Mouse (Mus musculus): ENCODE results near the gene Fermt1.

The Fermt1 gene

DNA sequence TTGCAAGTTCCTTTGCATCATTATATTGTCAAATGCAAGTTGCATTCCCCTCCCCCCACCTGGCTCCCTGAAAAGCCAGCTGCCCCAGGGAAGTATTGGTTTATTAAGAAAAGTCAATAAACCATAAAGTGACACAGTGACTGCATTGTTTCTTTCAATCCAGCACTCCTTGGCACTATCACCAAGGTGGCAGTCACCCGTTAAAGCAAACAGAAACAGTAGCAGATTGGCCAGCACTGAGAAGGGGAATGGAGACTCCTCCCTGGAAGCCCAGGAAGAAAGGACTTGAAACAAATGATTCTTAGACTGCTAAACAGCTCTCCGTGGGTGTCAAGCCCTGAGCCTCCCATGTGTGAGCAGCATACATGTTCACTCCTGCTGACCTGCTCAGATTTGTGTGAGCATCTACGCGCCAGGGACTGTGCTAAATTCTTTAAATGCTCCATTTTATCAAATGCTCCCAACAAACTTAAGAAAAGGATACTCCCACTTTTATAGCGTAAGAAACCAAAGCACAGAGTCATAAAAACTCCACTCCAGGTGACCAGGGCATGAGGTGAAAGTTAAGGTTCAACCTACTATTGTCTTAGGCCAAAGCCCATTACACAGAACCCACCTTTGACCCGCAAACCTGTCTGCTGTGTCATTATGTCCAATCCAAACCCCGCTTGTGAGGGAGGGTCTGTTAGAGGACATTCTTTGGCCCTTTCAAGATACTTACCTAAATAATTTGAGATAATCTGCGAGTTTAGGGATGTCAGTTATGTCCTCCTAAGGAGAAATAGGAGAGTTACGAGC is 23.4 kb downstream of the Fermt1 start:
- in situ Hi-C loops (cut with MboI): no loop called here

DNA sequence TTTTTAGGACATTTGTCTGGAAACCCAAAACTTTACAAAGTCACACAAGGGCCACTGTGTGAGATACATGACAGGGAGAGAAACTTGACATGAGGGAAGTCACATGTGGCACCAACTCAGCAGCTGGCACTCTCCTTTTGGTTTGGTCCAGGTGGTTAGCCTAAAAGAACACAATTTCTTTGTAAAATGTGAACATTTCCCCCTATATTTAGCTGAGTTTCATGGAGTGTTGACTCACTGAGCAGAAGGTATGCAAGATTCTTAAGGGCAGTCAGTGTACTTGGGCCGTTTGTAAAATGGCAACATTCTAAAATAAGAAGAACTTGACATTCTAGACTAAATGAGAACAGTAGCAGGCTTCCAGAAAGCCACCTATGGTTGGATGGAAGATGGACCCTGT is 30.9 kb downstream of the Fermt1 start:
- in situ Hi-C loops (cut with MboI): no loop called here

DNA sequence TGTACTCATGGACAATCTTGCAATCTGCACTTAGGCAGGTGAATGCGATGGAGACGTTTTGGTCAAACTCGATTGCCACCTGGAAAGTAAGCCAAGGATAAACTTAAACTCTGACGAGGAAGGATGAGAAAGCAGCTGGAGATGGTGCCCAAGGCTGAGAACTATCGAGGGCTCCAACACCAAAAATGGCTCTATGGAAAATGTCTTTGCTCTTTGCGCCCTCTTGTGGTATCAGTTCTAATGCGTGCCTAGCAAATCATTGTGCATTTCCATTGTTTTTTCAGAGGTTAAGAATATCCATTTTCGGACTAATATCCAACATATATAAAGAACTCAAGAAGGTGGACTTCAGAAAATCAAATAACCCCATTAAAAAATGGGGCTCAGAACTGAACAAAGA is 38.9 kb downstream of the Fermt1 start:
- in situ Hi-C loops (cut with MboI): no loop called here

DNA sequence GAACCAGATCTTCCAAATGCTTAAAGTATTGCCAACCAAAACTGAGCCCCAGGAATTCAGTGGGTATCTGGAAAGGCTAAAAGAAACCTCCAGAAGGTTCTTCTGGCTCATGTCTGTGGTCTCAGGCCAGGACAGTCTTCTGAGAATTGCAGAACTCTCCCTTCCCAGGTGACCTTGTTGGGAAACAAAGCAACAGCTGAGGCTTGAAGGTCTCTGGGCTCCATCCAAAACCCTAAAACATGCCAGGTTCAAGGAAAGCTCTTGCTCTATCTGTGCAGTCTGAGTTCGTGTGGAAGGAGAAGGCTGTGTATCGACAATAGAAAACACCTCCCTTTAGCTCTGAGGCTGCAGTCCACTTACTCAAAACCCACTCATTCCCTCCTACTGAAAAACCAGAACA is 40.7 kb downstream of the Fermt1 start:
- in situ Hi-C loops (cut with MboI): no loop called here

DNA sequence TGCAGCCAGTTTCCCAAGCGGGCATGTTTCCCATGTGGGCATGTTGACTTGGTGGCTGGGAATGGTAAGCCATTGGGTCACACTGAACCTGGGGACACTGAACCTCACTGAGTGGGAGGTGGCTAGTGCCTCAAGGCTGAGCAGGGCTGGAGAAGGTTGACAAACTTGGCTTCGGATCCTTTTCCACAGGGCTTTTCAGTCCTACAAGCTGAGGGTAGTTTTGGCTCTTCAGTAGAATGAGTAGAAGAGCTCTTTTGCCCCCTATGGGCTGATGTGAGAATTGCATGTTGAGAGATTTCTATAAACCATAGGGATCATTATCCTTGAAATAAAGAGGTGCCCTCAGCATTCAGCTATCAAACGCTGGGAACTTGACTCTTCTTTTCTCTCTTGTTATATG is 42.2 kb downstream of the Fermt1 start:
- in situ Hi-C loops (cut with MboI): no loop called here

DNA sequence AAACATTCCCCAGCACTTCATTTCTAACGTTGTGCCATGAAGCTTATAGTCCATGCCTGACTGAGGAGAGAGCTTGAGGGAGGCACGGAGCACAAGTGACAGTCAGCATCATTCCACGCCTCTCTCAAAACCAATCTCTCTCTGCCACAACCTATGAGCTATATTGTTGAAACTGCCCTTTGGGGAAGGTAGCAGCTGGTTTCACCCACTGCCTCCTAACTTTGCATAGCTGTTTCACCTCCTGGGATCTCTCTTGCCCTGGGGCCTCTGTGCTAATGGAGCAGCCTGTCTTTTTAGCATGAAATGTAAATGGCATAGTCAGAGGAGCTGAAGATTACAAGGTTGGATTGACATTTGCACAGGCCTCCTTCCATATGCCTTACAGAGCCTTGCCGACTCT is 43.6 kb downstream of the Fermt1 start:
- in situ Hi-C loops (cut with MboI): no loop called here

DNA sequence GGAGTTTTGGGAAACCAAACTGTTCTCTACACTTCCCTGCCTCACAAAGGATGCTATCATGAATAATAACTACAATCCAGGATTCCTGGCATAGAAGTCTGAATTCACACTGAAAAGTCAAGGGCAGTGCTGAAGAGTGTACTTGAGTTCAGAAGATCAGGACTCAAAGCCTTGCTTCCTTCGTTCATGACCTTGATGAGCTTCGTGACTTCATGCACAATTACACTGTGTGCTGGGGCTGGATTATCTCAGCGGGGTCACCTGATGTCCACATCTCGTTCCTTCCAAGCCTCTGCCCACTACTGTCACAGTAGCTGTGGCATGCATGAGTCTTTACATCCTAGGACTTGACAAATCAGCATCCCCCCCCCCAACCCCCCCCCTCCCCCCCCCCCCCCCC is 44.1 kb downstream of the Fermt1 start:
- in situ Hi-C loops (cut with MboI): no loop called here

DNA sequence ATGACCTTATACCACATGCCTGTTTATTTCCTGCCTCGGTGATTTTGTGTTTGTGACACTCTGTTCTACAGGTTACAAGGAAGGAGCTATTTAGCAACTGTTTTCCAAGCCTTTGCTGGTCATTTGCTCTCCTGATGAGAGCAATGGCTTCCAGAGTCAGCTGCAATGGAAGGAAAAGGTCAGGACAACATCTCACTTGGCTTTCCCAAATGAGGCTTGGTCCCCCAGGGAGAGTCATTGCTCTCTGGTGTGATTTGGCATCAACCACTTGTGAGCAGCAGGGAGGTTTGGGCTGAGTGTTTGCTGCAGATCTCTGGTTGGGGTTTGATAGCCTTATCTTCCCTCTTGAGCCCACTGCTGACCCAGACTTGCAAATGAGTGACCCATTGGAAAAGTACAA is 45.1 kb downstream of the Fermt1 start:
- in situ Hi-C loops (cut with MboI): no loop called here

DNA sequence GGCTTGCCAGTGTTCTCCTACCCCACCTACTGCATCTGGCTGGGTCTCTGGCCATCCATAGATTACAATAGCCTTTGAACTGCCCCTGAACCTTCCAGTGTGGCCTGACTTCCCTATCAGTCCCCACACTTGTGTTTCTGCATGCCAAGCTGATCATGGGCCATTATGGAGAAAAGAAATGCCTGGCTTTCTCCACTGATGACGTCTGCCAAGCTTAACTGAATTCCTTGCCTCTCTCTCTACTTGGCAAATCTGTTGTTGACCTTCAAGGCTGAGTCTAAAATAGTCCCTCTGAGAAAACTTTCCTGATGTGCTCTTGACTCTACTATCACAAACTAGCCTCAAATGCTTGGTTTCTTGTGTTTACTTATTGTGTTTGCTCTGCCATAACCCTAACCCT is 47.5 kb downstream of the Fermt1 start:
- in situ Hi-C loops (cut with MboI): no loop called here

DNA sequence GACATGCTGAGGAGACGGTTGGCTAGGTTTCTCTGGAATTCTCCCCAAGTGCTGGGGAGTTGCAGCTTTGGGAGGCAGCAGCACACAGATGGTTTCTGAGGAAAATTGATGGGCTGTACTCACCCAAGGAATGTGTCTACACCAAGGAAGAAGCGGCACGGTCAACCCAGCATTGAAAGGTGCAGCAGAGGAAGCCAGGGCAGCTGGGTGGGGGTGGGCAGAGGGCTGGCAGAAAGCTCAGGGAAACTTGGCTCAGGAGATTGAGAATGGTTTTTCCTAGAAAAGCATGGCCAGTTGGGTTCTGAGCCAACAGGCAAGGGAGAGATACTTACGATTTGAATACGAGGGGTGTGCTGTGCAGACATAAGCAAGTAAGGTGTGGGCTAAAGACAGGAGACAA is 51.9 kb downstream of the Fermt1 start:
- in situ Hi-C loops (cut with MboI): no loop called here

DNA sequence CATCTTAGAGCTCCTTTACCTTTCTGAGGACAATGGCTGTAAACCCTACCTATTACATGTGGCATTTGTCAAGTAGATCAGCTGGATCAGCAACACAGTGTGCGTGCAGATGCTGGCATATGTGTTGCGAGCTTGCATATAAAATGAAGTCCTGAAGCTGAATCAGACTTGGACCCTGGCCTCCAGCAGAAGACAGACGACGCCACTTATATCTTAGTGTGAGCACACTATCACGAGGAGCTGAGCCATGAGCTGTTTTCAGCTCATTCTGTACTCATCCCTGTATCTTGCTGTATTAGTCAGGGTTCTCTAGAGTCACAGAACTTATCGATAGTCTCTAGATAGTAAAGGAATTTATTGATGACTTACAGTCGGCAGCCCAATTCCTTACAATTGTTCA is 60.4 kb downstream of the Fermt1 start:
- in situ Hi-C loops (cut with MboI): no loop called here

DNA sequence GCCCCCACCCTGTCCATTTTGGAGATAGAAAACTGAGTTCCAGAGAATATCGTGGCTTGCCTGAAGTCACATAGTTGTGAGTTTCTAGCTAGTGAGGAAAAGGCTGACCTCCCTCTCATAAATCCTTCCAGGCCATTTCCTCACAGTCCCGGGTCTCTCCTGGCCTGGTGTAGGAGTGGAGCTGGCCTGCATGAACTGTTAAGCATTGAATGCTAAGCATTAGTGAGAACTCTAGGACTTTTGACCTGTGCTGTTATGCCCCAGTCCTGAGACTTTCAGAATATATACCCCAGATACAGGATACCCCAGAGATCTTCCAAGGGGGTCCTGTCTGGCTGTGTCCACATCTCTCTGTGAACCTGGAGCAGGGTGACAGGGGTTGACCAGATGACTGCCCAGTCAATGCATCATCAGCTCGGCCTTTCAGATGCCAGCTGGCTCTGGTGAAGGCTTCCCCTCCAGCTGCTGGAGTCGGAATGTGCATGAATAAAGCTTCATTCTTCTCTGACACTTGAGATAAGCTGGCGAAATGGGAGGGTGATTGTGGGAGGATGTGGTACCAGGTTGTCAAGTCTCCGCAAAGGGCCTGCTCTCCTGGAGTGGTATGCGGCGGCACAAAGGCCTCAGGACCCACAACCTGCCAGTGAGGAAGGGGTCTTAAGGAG is 61.3 kb downstream of the Fermt1 start:
- in situ Hi-C loops (cut with MboI): no loop called here

DNA sequence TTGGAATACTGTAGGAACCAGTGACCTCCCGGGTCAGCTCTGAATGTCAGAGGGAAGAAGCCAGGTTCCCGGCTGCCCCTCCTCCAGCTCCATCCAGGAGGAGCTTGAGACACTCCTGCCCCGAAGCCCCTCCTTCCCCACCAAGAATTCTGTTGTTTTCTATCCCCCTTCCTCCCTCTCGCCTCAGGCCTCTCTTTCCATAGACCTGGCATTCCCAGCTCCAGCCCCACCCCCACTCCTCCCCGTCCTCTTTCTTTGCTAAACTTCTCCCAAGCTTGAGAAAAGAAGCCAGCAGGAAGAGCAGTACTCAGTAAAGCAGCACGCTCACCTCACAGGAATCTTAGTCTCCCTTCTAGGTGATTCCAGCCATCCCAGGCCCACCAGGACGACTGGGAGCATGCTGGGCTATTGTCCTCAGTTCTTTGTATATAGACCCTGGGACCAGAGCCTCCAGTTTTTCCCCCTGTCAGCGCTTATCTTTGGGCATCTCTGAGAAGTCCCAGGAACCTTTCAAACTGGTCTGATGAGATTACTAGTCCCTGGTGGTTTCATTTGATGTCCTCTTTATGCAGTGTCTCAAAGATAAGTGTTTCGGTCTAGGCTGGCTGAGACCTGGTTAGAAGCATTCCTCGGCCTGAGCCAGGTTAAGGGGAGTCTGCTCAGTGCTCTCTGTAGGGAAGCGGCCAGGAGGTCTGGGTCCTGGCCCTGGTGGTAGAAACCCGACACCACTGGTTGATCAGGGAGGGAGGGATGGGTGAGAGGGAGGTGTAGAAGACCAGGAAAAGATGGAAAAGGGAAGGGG is 64.7 kb downstream of the Fermt1 start, which contains the start of gene Lrrn4:
Gene Lrrn4, minus strand, starts transcription at position 48 of the 802 bp plus-strand sequence.
- in situ Hi-C loops (cut with MboI): no loop called here

DNA sequence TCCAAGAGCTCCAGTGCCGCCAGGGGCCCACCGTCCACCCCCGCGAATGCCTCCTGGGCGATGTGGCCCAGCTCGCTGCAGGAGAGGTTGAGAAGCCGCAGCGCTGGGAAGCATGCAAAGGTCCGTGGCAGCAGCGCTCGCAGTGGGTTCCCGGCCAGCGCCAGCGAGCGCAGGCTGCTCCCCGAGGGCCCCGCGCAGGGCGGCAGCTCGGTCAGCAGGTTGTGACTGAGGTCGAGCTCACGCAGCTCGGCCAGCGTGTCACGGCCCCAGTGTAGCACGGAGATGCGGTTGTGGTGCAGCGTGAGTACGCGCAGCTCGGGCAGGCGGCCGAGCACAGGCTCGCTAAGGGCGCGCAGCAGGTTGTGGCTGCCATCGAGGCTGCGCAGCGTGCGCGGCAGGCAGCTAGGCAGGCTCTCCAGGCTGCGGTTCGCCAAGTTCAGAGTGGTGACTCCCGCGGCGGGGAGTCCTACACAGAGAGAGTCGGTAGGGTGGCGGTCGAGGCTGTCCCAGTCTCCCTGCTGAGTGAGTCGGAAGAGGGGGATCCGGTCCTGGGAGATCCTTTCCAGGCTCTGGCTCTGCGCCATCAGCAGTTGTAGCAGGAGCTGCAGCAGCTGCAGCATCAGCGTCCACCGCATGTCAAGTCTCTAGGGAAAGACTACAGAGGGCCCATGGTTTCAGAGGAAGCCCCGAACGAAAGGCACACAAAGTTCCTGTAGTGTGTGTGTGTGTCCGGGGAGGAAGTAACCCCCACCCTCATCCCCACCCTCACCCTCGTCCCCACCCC is 66.3 kb downstream of the Fermt1 start:
- in situ Hi-C loops (cut with MboI): no loop called here

DNA sequence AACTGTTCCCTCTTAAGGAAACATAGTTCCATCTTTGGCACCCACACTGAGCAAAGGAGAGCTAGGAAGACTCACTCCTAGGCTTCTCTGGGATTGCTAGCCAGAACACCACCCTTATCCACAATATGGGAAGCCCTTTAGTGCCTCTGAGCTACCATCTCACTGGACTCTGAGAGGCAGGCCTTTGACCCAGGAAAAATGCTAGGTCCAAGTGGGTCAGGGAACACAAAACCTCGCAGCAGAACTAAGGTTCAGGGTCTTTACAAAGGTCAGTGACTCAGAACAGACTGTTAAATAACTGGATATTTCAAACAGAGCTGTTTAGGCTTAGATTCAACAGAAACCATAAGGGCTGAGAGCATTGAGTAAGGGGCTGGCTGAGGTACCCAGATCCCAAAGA is 68.7 kb downstream of the Fermt1 start:
- in situ Hi-C loops (cut with MboI): no loop called here

DNA sequence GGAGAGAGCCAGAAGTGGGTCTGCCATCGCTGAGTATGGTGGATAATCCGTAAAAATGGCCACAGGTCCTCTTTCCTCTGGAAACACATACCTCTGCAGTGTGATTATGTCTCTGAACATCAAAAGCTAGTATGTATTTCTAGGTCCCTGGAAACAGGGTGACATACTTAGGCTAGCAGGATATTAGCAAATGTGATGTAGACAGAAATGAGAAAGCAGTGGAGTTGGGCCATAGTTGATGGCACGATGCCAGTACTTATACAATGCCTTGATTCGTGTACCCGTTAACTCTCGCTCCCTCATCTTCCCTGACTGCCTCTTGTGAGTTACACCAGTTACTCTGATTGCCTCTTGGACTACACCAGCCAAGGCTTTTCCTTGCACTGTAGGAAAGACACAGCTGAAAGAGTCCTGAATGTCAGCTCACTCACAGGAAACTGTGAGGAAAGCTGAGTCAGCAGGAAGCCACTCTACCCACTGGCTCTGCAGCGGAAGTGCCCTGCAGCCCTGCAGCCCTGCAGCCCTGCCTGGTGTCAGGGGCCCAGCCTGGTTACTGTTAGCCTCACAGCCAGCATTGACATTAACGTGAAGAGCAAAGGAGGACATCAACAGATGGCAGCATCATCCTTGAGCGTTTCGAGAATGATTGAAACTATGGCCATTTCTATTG is 71.9 kb downstream of the Fermt1 start:
- in situ Hi-C loops (cut with MboI): no loop called here

DNA sequence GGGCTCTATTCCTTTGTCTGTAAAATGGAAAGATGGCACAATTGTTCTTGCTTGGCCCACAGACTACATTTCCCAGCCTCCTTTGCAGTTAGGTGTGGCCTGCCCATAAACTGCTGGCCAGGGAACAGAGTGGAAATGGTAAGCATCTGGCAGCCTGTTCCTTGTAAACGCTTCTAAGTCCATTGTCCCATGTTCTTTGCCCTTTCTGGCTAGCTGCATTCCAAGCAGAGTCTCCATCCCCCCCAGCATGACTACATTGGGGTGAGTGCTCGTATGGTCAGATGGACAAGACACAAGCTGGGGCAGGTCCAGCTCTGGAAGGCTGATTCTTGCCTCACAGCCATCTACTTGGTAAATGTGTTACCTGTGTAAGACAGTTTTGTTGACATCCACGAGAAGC is 74.0 kb downstream of the Fermt1 start:
- in situ Hi-C loops (cut with MboI): no loop called here

DNA sequence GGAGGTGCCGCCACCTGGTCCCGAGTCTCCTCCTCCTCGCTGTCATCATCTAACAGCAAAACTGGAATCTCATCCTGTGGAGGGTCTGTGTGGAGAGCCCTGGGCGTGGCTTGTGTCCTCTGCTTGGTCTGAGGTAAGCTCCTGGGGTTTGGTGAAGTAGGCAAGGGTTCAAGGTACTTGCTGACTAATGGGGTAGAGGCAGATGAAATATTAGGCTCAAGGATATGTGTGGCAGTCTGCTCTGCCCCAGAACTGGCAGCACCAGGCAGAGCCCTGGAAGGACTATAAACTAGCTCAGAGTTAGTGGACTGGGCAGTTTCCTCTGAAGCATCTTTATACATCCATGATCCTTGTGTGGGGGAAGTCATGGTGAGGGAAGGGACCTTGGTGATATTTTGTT is 75.4 kb downstream of the Fermt1 start:
- in situ Hi-C loops (cut with MboI): no loop called here

DNA sequence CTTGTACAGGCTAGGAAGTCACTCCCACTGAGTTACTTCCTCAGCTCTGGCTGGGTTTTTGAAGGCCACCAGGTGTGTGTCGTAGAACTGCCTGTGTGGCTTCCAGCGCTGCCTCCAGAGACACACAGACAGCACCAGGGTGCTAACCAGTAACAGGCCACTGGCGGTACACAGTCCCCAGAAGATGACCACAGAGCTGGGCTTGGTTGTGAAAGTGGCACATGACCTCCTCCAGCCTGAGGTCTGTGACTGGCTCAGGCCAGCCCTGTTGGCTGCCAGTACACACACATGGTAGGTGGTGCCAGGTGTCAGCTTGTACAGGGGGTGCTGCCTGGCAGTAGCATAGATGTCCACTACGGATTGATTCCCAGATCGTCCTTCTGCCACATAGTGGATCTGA is 76.0 kb downstream of the Fermt1 start:
- in situ Hi-C loops (cut with MboI): no loop called here

DNA sequence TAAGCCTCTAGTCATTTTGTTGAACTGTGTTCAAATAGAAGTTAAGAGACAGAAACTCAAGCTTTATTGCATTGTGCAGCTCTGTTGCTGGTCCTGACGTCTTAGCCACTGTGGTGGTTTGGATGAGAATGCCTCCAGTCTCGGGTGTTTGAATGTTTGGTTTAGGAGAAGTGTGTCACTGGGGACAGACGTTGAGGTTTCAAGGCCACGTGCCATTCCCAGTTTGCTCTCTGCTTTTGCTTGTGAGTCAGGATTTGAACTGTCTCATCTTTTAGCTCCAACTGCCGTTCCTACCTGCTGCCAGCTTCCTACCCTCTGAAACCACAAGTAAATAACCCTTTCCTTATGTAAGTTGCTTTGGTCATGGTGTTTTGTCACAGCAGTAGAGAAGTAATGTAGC is 78.2 kb downstream of the Fermt1 start:
- in situ Hi-C loops (cut with MboI): no loop called here

DNA sequence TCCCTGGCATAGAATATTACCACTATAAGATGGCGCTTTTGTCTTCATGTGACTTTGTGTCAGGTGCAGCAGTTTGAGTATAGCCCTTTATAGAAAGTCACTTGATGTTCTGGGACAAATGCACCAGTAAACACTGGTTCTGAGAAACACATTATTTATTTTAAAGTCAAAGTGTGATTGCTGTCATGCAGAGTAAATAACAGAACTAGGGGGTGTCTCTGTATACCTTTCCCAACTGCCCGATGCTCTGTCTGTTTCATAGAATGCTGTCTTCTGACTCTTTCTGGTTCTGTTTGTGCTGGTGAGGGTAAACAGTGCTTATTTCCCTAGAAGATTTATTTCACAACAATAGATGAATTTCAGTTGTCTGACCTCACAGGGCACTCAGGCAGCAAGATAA is 82.4 kb downstream of the Fermt1 start:
- in situ Hi-C loops (cut with MboI): no loop called here

Data from mature B cell (primary cell).